Mouse (Mus musculus) ES-E14 (cell line): Measurements from ENCODE around the gene Bgn.

ENCODE experiments used
- CHD2 ChIP-seq: IDR thresholded peaks from 2 replicates; pipeline ENCODE4 v1.6.1; 2014; ENCODE audit warnings: mild to moderate bottlenecking, low read depth, low read length, inconsistent platforms
- HCFC1 ChIP-seq: IDR thresholded peaks from 2 replicates; pipeline ENCODE4 v1.6.1; 2012; ENCODE audit warnings: low read length, inconsistent platforms, borderline replicate concordance; ENCODE audit not compliant: insufficient read depth

- no peak for TF ChIP-seq HCFC1
- TF ChIP-seq CHD2 = no peak
Measured at GRCm38 (mm10) chrX:73468330-73468729, 15.1 kb upstream of the Bgn start.
